Mouse (Mus musculus) midbrain, postnatal 0 days (tissue): ENCODE measurements at regions not wholly inside any gene's neighbourhood (a gene's known extent, or its start where the extent isn't known, plus 50 kb on each side); places are given as distances from the start of the nearest gene placed in this dataset.

Source experiments
- ATAC-seq: fragments of 200-750 bp; cut with Nextera tagmentation; 2 replicates; pipeline ENCODE4 v1.8.0; 2017; ENCODE audit warnings: moderate number of reproducible peaks, mild to moderate bottlenecking, moderate TSS enrichment, moderate library complexity; ENCODE audit not compliant: low FRiP score
- DNase-seq: peaks from one replicate; pipeline ENCODE4 v3.0.0-alpha.2; 2015; ENCODE audit warnings: low spot score
- H3K27ac ChIP-seq: fragments of 300-500 bp; sonication (generic); 2 replicates; pipeline ENCODE4 v1.5.1; 2014; ENCODE audit warnings: low read depth, mild to moderate bottlenecking, low read length, mixed read lengths
- H3K27me3 ChIP-seq: fragments of 300-500 bp; sonication (generic); 2 replicates; pipeline ENCODE4 v1.6.1; 2014; ENCODE audit warnings: low read length, control low read depth, mixed read lengths; ENCODE audit not compliant: insufficient read depth
- H3K36me3 ChIP-seq: fragments of 300-500 bp; sonication (generic); 2 replicates; pipeline ENCODE4 v1.6.1; 2014; ENCODE audit warnings: low read length, control low read depth, mixed read lengths; ENCODE audit not compliant: insufficient read depth
- H3K4me1 ChIP-seq: fragments of 300-500 bp; sonication (generic); 2 replicates; pipeline ENCODE4 v1.6.1; 2014; ENCODE audit warnings: mild to moderate bottlenecking, control low read depth, antibody characterized with exemption, low read length, mixed read lengths; ENCODE audit not compliant: insufficient read depth
- H3K4me2 ChIP-seq: fragments of 300-500 bp; sonication (generic); 2 replicates; pipeline ENCODE4 v1.6.1; 2014; ENCODE audit warnings: low read depth, mild to moderate bottlenecking, low read length, mixed read lengths; ENCODE audit not compliant: poor library complexity, severe bottlenecking
- H3K4me3 ChIP-seq: fragments of 300-500 bp; sonication (generic); 2 replicates; pipeline ENCODE4 v1.5.1; 2014; ENCODE audit warnings: low read depth, mild to moderate bottlenecking, low read length, moderate library complexity
- H3K9ac ChIP-seq: fragments of 300-500 bp; sonication (generic); replicated peaks from 2 replicates; pipeline ENCODE4 v1.6.1; 2014; ENCODE audit warnings: mild to moderate bottlenecking, low read length, moderate library complexity, mixed read lengths; ENCODE audit not compliant: poor library complexity, severe bottlenecking
- H3K9me3 ChIP-seq: fragments of 300-500 bp; sonication (generic); 2 replicates; pipeline ENCODE4 v1.6.1; 2016; ENCODE audit warnings: low read length, control low read depth
- CTCF ChIP-seq: IDR thresholded peaks from 2 replicates; pipeline ENCODE4 v1.5.1; 2016; ENCODE audit warnings: antibody characterized with exemption, mild to moderate bottlenecking
- WGBS: fragments of 180-500 bp; shearing (Covaris S2); extraction: QIAGEN DNeasy Blood & Tissue Kit; methylation state at CpG from one replicate; pipeline ENCODE4 v1.1.7; 2014; 5-methylcytosine and 5-hydroxymethylcytosine counted together

DNA sequence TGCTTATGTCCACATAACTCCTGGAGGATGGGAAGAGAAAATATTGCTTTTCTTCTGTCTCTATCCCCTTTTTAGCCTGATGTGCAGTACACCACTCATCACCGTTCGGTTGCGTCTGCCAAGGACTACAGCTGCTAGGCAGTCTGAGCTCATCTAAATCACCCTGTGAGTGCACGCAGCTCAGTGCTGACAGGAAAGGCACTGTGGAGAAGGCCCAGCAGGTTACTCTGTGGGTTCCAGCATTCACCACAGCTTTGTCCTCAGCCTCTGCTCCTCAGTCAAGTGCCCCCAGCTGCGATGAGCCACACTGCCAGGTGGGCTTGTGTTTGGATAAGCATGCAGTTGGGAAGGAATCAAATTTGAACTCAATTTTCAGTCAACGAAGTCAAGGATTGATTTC is 152.0 kb upstream of the Alg10b start:
- Histone ChIP-seq H3K27ac (no peak overlapping the region), H3K4me3 (no peak overlapping the region), H3K4me1 (no peaks in the 10 kb centered on the region; the same call in 1 of the 2 replicates), H3K4me2 (no peak overlapping the region), H3K27me3 (no peaks in the 10 kb centered on the region), H3K9ac (no peak overlapping the region), H3K9me3 (no peaks in the 10 kb centered on the region), H3K36me3 (no peaks in the 10 kb centered on the region)
- WGBS = 65% methylated on average over 6 of the region's 6 CpGs
- ATAC-seq (no peak), DNase-seq (peak; percentile 52)
- TF ChIP-seq CTCF = no peak

DNA sequence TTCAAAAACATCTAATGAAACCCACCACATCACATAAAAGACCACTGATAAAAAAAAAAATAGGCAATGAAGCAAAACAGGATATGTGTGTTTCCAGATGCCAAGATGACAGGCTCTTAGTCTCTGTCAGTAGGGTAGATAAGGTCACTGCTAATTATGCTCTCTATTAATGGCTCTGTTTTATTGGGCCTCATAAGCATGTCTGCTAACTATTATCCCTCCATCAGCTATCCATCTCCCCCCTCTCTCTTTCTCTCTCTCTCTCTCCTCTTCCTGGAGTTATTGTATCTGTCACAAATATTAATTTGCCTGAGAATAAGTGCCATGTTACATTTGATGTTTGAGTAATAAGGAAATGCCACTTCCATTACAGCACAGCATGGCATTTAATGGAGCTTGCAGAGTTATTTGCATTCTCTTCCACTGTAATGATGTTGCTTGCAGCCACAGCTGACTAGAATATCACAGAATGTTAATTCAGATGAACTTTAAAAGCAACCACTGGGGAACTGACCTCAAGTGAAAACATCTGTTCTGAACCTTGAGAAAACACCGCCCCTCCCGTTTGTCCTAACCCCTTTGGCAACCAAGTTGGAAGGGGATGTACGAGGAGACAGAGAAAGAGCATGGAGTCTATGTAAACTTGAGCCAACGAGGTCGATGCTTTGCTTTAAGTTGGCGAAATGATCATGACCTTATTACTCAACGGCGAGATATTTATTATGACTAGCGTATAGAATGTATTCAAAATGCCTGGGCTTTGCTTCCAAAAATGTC is 141.7 kb upstream of the Alg10b start:
- ATAC-seq = no peak
- no peak for DNase-seq
- no peak for TF ChIP-seq CTCF
- WGBS = 71% methylated on average over 9 of the region's 9 CpGs
- Histone ChIP-seq H3K27ac (no peak overlapping the region), H3K4me2 (no peak overlapping the region), H3K9me3 (no peaks in the 10 kb centered on the region), H3K4me3 (no peak overlapping the region), H3K9ac (no peak overlapping the region), H3K27me3 (no peaks in the 10 kb centered on the region), H3K36me3 (no peaks in the 10 kb centered on the region), H3K4me1 (no peaks in the 10 kb centered on the region)

DNA sequence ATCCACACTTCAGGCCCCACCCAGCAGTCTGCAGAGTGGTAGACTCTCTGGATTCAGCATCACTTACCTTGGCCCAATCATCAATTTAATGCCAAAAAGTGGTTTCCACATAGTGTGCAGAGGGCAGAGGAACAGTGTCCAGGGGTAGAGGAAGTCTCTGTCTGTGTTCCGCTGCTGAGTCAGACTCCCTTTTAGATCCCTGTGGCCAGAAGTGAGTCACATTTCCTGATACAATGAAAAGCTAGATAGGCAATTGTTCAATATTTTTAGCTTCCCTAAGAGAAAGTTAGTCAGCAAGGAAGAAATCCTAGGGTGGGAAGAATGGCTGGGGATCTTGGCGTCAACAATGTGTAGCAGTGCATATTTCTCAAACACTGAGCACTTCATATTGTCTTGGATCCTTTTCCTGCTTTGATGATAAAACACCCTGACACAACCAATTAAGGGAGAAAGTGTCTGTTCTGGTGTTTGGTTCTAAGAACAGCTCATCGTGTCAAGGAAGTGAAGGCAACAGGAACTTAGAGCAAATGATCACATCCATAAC is 114.6 kb upstream of the Alg10b start:
- Histone ChIP-seq H3K36me3 (no peaks in the 10 kb centered on the region), H3K4me1 (no peaks in the 10 kb centered on the region), H3K27me3 (no peaks in the 10 kb centered on the region), H3K4me3 (no peak overlapping the region), H3K4me2 (no peak overlapping the region), H3K27ac (no peak overlapping the region), H3K9me3 (no peaks in the 10 kb centered on the region), H3K9ac (no peak overlapping the region)
- WGBS = 85% methylated on average over 3 of the region's 3 CpGs
- TF ChIP-seq CTCF = no peak
- ATAC-seq (no peak), DNase-seq (no peak)

DNA sequence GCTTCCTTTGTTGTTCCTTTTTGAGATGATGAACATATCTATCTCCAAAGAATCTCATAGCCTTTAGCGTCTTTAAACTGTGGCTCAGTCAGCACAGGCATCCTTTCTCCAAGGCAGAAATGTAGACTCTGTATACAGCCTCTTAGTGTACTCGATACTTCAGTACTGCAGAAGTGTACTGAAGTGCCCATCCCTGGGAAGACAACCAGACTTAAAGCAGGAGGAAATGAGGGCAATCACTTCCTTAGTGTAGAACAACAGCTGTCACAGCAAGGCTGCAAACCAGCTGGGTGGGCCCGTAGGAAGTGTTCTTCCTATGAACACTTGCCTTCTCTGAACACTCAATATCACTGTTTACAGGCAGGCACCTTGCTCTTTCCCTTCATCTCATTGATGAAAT is 110.5 kb upstream of the Alg10b start:
- Histone ChIP-seq H3K4me3 (no peak overlapping the region), H3K27me3 (no peaks in the 10 kb centered on the region), H3K4me1 (no peaks in the 10 kb centered on the region), H3K9ac (no peak overlapping the region), H3K36me3 (no peaks in the 10 kb centered on the region), H3K9me3 (no peaks in the 10 kb centered on the region), H3K4me2 (no peak overlapping the region), H3K27ac (no peak overlapping the region)
- 92% methylated on average over 3 of the region's 3 CpGs for WGBS
- TF ChIP-seq CTCF = no peak
- ATAC-seq (no peak), DNase-seq (no peak)

DNA sequence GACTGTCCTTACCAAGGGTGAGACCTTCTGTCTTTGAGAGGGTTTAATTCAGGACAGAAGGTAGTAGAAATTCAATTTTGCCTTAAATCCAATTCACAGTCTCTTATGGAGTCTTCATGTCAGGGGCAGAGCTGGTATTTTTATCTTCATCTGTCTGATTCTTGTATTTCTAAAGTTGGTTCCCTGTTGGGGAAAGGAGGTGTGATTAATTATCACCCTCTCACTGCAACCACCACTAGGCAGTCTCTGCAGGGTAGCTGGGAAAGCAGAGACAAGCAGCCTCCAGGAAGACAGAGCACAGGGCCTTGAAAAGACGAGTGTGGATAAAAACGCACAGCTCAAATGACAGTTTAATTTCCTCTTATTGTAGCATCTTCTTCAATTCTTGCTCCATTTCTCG is 104.4 kb upstream of the Alg10b start:
- Histone ChIP-seq H3K9ac (no peak overlapping the region), H3K27me3 (no peaks in the 10 kb centered on the region), H3K36me3 (no peaks in the 10 kb centered on the region), H3K27ac (no peak overlapping the region), H3K4me3 (no peak overlapping the region), H3K9me3 (no peaks in the 10 kb centered on the region), H3K4me2 (no peak overlapping the region), H3K4me1 (no peaks in the 10 kb centered on the region)
- ATAC-seq = no peak
- TF ChIP-seq CTCF = no peak
- 79% methylated on average over 3 of the region's 3 CpGs for WGBS
- no peak for DNase-seq

DNA sequence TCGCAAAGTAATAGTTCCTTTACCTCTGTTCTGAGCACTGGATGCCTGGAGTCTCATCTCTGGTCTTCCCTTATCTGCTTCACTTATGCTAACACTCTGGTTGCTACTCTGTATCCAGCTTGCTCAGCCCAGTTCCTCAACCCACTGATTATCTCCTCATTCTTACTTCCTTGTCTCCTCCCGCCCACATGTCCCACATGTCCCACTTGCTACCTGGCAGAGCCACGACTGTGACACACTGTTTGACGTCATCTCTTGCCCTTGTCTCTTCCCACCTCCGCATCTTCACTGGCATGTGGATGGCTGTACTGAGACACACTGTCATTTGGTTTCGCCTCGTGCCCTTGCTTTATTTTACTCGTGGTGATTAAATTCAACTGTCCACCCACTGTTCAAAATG is 100.1 kb upstream of the Alg10b start:
- Histone ChIP-seq H3K36me3 (no peaks in the 10 kb centered on the region), H3K27me3 (no peaks in the 10 kb centered on the region), H3K4me3 (no peak overlapping the region), H3K4me2 (no peak overlapping the region), H3K9me3 (no peaks in the 10 kb centered on the region), H3K9ac (no peak overlapping the region), H3K4me1 (no peaks in the 10 kb centered on the region), H3K27ac (no peak overlapping the region)
- no peak for DNase-seq
- WGBS = 93% methylated on average over 8 of the region's 8 CpGs
- ATAC-seq = no peak
- no peak for TF ChIP-seq CTCF
